Mouse (Mus musculus): ENCODE measurements around the gene Tiam1.
A peak's percentile ranks its signal among the peaks of the same experiment; 100 is the strongest.

Tiam1 gene

DNA sequence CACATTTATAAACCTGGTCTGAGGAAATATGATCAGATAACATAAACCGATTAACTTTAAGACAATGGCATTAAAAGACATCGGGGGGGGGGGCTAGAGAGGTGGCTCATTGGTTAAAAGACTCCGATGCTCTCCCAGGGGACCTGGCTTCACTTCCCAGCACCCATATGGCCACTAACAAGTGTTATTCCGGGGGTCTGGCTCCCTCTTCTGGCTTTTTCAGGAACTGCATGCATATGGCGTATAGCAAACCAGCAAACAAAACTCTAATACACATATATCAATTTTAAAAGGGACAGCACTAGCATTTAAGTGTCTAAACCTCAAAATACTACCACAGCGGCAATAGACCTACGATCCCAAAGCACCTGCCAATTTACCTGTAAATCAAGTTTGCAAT, 347.0 kb downstream of the Tiam1 start:
- DNase-seq (ENCODE audit: low spot score in 2 of 2), result no peak

DNA sequence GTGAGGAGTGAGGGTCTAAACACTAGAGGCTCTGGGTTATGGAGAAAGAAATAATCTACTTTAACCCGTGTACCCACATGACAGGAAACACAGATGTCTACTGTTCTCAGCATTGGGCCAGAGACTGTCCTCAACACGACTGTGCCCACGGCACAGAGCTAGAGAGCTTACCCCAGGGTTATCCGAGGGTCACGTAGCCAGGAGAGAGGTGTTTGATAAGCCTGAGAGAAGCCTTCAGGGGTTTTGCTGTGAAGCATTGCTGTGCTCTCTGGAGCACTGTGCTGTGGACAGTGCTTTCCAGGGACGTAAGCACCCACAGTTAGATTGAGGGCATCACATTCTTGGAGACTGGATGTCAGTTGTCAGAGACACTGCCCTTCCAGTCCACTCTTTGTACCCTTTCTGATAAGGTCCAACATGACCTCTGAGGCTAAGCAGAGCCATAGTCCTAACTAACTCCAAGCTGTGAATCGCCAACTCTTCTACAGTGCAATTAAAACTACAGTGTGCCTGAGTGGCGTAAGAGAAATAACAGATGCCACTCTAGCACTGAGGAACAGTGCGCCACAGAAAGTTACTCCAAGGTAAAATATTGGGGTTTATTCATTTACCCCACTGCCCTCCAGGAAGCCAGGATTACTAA, 353.7 kb downstream of the Tiam1 start:
- no peak for DNase-seq (ENCODE audit: low spot score in 2 of 2)

DNA sequence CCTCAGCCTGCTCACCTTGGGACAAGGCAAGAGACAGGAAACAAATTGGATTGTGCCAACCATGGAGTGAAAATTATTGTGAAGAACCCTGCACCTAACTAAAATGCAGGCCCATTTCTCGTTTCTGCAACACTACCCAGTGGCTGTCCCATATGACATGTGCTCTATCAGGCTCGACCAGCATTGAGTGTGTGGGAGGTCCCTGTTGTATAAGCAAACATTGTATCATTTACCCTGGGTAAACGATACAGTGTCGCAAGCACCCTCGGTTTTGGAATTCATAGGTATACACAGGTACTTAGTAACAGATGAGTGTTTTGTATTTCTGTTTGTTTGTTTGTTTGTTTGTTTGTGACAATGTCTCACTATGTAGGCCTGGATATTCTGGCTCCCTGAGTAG, 357.8 kb downstream of the Tiam1 start:
- DNase-seq (ENCODE audit: low spot score in 2 of 2), result no peak

DNA sequence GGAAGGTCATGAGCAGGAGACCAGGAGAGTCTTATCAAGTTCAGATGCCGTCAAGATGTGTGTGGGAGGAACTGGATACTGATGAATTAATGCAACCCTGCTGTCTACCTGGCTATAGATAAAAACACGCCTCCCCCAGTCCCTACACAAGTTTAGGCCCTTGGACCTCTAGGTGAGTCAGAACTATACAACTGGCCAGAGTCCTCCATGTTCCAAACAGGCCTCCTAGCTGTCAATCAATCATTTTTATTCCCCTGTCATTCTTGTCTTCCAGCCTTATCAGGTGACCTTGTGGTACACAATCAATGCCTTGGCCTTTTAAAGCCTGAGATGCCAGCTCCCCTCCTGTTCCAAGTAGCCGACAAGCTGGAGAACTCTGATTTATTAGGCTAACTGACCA, 363.9 kb downstream of the Tiam1 start:
- DNase-seq (ENCODE audit: low spot score in 2 of 2), result no peak

DNA sequence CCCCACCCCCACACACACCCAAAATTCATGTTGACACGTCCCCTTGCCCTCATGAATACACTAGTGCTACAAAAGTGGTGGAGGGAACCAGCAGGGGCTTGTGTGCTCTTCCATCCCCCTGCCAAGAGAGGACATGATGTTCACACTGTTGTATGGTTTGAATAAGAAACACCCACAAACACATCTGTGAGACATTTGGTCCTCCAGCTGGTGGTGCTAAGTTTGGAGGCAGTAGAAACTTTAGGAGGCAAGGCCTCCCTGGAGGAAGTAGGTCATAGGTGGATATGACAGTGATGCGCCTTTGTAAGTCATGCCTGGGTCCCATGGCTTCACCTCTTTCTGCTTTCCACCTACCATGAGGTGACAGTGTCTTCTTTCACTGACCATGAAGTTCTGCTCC, 366.1 kb downstream of the Tiam1 start:
- peak; percentile 43 to 73 for DNase-seq (ENCODE audit: low spot score in 2 of 2)

DNA sequence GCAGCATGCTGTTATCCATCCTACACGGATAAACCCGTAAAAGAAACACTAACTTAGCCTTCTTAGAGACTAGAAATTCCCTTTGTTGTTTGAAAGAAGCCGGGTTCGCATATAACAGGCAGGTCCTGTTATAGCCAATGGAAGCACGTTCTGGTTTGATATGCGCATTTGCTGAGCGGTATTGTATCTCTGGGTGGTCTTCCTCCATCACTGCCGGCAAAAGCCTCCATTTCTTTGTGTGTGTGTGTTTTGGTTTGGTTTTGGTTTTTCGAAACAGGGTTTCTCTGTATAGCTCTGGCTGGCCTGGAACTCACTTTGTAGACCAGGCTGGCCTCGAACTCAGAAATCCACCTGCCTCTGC, 369.0 kb downstream of the Tiam1 start:
- no peak for DNase-seq (ENCODE audit: low spot score in 2 of 2)

DNA sequence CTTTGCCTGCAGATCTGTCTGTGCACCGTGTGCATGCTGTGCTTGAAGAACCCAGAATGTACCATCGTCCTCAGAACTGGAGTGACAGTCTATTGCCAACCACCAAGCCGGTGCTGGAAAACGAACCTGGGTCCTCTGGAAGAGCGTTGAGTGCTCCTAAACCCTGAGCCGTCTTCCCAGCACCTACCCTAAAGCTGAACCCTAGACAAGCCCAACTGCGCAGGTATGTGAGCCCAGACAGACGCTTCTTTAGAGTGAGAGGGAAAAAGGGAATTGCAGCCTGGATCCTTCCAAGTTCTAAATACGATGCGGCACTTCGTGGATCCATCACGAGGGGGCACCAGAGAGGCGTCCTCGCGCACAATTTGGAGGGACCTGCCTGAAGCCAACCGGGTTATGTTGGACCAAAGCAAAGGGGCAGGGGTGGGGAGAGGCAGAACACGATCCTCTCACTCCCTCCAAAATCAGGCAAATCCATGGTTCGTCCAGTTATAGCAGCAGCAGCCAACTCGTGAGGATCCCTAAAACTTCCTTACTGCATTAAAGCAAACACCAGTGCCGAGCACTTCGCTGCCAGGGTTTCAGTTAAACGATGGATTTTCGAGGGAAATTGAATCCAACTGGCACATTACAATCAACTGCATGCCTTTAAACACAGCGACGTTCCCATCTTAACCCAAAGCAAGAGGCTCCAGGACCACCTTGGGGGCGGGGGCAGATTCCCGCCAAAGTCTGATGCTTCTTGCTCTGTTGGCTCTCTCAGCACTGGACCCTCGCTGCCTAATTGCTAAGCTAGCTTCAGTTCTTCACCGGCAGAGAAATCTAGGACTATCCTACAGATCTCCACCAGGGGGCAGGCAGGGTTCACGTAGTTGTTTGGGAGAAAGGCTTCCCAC, 369.7 kb downstream of the Tiam1 start:
- DNase-seq (ENCODE audit: low spot score in 2 of 2), result peak; percentile 64 to 94

DNA sequence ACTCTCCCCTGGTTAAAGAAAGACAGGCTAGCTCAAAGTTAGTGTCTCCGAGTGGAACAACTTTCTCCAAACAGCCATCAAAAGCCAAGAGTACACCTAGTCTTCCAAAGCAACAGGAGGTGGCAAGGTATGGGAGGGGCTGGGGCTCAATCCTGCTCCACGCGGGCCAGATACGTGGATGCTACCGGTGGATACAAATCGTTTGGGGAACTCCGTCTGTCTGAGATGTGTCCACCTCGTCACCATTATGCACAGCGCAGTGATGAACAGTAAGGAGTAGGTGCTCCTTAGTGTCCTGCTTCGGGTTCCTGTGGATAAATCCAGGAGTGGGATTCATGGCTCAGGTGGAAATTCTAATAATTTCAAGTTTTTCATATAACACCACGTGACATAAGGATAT, 377.6 kb downstream of the Tiam1 start:
- no peak for DNase-seq (ENCODE audit: low spot score in 2 of 2)

DNA sequence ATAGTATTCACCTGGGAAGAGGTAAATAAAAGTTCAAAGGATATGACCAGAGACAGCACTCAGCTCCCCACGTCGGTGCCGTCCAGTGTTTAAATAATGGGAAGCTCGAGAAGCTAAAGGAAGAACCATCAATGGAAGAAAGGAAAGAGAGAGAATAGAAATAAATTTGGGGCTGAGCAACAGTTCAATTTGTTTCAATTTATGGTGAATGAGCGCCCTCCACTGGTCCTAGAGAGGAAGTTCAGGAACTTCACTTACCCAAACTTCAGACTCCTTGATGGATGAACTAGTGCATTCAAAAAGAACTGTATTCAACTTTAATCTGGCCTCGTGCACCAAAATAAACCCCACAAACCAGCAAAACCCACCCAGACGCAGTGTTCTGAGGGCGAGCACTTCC, 378.1 kb downstream of the Tiam1 start:
- DNase-seq (ENCODE audit: low spot score in 2 of 2), result peak in 1 of 2 experiments; percentile 33

DNA sequence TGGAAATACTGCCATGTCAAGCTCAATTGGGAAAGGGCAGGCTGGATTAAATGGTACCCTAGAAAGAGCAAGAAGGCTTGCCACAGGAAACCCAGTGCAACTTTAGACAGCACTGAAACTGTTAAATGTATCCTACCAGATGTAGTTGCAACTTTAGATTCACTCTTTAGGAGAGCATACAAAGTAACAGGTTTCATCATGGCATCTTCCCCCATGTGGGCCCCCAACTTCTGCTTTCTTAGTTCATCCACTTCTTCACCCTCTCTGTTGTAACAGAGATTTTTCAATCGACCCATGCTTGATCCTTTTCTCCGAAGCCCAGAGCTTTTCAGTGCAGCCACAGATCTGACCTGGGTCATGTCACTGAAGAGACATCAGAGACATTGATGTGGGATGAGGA, 379.8 kb downstream of the Tiam1 start:
- DNase-seq (ENCODE audit: low spot score in 2 of 2), result no peak

DNA sequence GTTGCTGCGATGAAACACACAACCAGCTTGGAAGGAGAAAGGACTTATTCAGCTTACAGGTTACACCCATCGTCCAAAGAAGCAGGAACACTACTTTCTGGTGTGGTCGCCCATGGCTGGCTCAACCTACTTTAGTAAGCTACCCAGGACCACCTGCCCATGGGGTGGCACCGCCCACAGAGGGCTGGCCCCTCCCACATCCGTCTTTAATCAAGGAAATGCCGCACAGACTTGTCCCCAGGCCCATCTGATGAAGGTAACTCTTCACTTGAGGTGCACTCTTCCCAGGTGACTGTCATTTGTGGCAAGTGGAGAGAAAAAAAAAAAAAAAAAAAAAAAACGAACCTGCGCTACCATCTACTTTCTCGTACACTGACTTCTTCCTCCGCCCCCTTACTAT, 381.0 kb downstream of the Tiam1 start:
- DNase-seq (ENCODE audit: low spot score in 2 of 2), result no peak

DNA sequence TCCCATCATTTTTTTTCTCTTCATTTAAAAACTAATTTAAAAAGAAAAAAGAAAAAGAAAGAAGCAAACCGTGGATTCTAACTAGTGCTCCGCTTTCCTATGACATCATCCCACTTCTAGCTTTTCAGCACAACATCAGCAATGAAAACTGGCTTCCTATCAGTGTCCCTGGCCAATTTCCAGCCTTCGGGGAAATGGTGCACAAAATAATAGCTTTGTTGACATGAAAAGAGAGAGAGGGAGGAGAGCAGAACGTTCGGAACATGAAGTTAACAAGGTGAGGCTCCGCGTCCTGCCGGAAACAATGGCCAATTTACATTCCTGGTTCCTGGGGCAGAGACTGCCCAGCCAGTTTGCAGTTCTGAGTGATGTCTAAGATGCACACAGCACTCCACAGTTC, 381.5 kb downstream of the Tiam1 start:
- DNase-seq (ENCODE audit: low spot score in 2 of 2), result no peak

DNA sequence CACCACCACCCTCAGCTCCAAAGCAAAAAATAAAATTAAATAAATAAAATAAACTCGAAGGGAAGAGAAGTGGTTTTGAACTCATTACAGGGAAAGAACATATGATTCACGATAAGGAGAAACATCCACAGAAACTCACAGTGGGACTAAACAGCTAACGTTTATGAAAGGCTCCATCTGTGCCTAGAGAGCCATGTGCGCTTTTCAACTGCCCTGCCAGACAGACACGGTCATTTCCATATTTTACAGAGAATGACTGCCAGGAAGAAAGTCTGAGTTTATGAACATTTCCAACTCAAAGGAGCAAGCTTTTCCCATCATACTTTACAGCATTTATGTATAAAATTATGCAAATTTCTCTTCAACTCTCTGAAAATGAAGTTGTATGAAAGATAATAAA, 386.2 kb downstream of the Tiam1 start:
- DNase-seq (ENCODE audit: low spot score in 2 of 2), result no peak

DNA sequence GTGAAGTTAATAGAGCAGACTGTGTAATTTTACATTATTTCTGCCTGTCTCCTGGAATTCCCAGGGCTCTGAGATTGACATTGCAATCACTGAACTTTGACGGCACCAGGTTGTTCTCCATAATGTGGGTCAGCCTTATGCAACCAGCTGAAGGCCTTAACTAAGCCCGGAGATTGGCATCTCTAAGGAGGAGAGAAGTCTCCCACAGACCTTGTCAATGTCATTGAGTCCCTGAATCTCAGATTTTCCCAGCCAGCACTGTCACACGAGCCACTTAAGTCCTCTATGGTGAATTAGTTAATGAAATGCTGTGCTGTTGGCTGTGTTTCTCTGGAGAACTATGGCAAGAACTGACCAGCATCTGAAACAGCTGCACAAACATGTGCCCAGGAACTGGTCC, 388.9 kb downstream of the Tiam1 start:
- DNase-seq (ENCODE audit: low spot score in 2 of 2), result no peak

DNA sequence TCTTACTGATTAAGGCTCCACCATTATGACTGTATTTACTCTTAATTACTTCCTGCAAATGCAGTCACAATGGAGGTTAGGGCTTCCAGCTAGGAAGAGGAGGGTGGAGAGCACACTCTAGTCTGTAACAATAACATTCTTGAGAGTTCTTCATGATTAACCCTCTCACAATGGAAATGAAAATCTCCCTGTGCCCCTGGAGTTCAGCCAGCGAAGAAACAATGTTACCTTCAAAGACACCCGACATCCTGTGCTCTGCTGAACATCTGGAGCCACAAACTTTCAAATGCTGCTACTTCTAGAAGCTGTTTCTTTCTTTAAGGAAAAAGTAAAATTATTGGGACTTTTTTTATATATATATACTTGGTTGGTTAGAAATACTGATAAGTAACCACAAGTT, 395.7 kb downstream of the Tiam1 start:
- DNase-seq (ENCODE audit: low spot score in 2 of 2), result no peak

DNA sequence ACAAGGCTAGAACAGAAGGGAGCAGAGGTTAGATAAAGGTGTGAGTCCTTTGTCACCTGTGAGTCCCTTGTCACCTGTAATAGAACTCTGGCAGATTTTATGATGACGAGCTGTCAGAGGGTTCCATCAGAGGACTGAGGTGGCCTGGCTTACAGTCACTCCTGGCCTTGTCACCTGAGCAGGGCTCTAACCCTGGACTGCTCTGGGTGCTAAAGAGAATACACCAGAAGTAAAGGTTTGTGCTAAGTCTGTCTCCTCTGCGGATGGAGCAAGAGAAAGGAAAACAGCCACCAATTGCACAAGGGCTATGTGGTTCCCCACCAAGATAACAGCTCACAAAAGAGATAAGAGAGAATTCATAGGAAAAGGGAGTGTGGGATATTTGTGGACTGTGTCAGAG, 404.0 kb downstream of the Tiam1 start:
- DNase-seq (ENCODE audit: low spot score in 2 of 2), result no peak

DNA sequence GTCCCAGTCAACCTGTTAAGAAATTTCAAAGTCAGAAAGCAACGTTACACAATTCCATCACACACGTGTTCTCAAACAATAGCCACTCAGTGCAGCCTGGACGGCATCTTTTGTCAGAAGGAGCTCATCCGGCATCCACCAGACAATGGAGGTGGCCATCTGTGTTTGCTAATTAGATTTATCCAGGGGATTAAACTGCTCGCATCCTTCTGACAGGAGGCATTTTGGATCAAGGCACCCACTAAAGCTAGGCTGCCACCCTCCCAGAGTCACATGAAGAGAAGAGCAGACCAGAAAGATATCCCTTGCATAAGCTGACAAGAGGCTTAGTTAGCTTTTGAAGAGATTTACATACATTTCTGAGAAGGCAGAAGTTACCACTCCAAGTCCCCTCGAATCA, 404.6 kb downstream of the Tiam1 start:
- no peak for DNase-seq (ENCODE audit: low spot score in 2 of 2)

Data from left cerebral cortex, adult 9 months (tissue).